Mouse (Mus musculus) neutrophil, adult 5-6 weeks (primary cell): ENCODE measurements around the gene Gm340. TPM values are rescaled to one million over a fixed set of nuclear protein-coding genes. Genes with fewer than 3 reads are reported as not detected.

Experiments used
- ATAC-seq: fragments of 151-379, 151-347 bp; 2 replicates; pipeline ENCODE4 v1.8.0; 2017; ENCODE audit warnings: mild to moderate bottlenecking, moderate TSS enrichment; ENCODE audit not compliant: insufficient number of reproducible peaks, poor library complexity, low FRiP score, severe bottlenecking; ENCODE audit errors: extremely low read depth
- total RNA-seq: library from RNA; stranded (forward); fragments of 200-1000 nt; gene quantifications from 2 replicates; pipeline ENCODE4 v1.2.3, GENCODE M21; 2017

Gene Gm340
- total RNA-seq, result 28.7 and 31.2 TPM in 2 replicates

DNA sequence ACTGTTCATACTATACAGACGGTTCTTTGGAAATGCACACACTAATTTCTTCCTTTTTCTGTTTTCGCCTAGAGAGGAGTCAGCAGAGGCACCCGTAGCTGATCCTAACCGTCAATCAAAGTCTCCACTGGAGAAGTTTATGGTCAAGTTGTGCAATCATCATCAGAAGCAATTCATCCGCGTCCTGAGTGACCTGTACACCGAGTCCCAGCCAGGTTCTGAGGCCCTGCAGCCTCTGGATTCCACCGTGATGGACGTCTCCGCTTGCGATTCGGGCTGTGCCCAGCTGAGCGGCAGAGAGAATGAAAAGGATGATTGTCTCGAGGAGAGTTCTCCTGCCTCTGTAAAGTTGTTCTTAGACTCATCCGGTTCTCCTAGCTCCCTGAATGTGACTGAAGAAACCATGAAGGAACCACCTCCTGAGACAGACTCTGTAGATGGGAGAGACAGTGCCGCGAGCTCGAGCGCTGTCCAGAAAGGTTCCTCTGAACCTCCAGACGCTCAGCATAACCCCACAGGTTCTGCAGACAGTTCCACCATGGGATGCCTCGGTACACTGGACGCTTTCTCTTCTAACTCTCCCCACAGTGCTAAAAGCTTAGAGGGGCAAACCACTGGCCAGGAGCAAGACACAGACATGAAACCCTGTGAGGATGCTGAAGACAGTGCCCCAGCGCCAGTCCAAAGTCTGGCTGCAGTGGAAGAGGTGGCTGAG, at the start of gene Gm340:
Gene Gm340 (plus strand): TSS at position 665 of the 715 bp plus-strand sequence.
- no peak for ATAC-seq

DNA sequence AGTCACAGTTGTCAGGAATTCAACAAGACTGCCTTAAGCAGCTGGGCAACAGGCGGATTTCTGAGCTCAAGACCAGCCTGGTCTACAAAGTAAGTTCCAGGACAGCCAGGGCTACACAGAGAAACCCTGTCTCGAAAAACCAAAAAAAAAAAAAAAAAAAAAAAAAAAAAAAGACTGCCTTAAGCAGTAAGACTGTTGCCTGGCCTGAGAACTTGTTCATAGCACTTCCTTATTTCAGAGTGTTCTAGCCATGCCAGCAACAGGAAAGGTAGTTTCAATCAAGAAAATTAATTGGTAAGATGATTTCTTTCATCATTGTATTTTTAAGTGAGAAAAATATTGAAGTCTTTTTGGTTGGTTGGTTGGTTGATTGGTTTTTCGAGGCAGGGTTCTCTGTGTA, 48.1 kb upstream of the Gm340 start:
- ATAC-seq, result no peak

DNA sequence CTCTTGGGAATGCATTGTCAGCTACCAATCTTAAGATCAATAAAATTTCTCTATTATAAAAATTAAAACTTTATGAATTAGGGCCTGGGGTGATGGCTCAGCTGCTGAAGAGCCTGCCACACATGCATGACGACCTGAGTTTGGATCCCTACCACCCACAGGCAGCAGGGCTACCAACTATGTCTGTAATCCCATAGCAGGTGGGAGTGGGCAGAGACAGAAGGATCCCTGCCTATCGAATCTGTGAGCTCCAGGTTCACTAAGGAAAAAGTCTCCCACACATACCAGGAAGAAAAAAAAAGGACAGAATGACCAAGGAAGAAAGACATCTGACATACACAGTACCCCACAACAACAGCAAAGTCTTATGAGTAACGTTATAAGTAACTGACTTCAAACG, 25.2 kb upstream of the Gm340 start:
- ATAC-seq, result no peak

DNA sequence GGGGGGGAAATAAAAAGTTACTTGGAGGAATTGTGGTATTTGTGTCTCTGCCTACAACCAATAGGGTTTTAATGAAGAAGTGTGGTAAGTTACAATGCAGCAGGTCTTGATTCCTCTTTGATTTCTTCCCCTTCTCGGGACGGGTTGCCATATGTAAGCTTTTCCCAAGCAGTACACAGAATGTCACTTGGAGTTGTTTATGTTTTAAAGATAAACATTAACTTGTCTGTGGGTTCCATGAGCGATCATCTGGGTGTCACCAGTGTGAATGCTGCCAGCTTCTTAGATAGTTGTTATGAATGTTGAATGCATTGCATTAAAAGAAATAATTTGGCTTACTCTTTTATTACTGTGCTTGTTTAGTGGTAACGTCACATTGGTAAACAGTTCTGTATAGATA, 24.7 kb upstream of the Gm340 start:
- no peak for ATAC-seq

- no peak for ATAC-seq
These were observed 23.2 kb upstream of the Gm340 start for GRCm38 (mm10) chr19:41558891-41559486.

DNA sequence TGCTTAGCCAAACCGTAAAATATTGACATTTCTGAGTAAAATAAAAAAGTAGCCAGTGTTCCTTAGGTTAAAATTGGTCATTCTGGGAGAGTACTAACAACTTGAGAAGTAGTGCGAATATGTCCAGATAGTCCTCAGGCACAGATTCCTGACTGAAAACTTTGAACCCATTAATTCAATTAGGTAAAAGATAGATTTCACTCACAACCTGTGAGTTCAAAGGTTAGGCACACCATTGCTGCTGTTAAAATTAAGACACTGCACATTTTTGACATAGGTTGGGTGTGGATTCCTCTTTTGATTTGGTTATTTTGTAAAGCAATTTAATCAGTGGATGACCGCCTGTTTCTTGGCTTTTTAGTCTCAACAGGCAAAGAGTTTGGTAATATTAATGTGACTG, 21.3 kb upstream of the Gm340 start:
- ATAC-seq, result no peak

DNA sequence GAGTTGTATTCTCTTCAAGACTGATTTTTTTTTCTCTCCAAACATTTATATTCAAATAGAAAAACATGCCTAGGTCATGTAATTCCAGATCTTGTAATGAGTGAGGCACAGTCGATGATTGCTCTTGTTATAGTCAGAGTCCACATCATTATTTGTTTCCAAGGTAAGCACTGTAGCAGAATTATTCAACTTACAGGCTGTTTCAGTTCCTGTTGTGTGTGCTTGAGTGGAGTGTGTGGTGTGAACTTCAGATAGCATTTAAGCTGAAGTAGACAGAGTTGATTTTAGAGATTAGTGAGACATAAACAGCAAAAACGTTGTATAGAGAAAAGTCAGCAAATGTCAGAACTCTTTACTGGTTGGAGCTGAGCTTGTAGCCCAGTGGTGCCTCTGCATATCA, 13.4 kb upstream of the Gm340 start:
- ATAC-seq, result no peak

DNA sequence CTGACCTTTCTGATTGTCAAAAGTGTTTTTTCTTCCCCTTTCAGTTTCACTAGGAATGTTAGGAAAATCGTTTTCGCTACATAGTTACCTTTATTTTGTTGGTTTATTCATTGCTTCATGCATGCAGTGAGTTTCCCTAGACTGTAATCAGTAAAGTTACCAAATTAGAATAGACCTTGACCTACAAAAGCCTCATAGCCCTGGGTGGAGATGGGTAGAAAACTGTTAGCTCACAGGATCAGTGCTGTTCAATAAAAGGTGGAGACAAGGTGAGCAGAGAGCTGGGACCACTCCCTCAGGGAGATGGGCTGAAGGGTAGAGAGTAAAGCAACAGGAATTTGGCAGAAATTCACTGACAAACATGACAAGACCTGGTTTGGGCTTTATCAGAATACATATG, 8.5 kb upstream of the Gm340 start:
- ATAC-seq, result no peak

DNA sequence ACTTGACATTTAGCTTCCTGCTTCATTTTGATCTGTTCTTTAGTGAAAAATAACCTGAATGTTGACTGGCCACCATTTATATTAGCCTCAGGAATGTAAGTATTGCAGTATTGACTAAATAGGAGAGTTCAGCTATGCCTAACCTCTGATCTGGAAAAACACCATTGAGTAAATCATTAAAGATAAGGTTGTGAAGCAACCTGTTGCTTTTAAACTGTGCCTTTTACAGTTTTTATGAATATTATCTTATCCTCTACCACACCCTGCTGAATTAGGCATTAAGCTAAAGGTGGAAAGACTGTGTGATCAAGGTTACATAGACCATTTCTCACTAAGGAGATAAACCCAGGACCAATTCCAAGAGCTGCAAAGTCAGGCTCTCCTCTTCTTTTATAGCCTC, 4.6 kb upstream of the Gm340 start:
- no peak for ATAC-seq

DNA sequence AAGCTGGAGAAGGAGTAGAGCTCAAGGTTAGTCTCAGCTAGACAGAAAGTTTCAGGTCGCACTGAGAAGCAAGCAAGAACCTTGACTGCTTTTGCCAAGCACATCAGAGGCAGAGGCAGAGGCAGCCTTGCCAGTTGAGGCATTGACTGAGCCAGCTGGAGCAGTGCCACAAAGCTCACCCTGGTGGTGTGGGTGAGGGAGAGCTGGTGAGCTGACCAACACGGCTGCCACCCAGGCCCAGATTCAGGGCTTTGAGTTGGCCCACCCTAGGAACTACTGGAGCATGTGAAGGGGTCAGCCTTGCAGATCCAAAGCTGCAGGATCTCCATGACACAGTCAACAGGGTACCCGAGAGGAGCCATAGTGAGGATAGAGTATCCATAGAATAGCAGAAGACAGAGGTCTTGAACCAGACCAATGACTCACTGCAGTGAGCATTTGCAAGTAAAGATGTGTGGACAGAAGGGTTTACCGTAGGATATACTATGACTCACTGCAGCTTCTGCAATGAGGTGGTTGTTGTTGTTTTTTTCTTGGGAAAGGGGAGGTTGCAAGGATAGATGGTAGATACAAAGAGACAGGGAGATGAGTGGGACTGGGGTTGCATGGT, 2.8 kb upstream of the Gm340 start:
- no peak for ATAC-seq

DNA sequence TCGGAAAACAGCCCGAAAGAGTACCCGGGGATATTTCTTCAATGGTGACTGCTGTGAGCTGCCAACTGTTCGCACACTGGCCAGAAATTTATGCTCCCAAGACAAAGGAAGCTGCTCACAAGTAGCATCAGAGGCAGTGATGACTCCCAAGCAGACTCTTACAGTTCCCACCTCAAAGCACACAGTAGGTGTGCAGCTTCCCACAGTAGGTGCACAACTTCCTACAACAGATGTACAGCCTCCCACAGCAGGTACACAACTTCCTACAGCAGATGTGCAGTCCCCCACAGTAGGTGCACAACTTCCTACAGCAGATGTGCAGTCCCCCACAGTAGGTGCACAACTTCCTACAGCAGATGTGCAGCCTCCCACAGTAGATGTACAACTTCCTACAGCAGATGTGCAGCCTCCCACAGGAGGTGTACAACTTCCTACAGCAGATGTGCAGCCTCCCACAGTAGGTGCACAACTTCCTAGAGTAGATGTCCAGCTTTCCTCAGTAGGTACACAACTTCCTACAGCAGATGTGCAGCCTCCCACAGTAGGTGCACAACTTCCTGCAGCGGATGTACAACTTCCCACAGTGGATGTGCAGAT, 846 bp downstream of the Gm340 start:
- ATAC-seq, result no peak

DNA sequence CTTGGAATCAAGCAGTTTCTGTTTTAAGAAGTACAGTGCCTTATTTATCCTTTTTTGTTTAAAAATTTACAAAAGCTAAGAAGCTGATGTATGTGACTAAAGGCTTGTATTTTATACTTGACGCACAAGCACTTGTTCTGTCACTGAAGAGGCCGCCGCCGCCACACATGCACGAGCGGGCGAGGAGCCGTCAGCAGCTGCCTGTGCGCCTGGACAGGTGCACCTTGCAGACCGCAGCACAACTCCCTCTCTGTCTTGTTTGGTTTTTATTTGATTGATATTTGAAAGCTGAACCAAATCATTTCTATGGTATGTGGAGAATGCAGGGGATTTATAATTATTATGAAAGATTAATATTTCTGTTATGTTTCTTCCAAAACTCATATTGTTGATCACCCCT, 4.6 kb downstream of the Gm340 start:
- ATAC-seq, result no peak

DNA sequence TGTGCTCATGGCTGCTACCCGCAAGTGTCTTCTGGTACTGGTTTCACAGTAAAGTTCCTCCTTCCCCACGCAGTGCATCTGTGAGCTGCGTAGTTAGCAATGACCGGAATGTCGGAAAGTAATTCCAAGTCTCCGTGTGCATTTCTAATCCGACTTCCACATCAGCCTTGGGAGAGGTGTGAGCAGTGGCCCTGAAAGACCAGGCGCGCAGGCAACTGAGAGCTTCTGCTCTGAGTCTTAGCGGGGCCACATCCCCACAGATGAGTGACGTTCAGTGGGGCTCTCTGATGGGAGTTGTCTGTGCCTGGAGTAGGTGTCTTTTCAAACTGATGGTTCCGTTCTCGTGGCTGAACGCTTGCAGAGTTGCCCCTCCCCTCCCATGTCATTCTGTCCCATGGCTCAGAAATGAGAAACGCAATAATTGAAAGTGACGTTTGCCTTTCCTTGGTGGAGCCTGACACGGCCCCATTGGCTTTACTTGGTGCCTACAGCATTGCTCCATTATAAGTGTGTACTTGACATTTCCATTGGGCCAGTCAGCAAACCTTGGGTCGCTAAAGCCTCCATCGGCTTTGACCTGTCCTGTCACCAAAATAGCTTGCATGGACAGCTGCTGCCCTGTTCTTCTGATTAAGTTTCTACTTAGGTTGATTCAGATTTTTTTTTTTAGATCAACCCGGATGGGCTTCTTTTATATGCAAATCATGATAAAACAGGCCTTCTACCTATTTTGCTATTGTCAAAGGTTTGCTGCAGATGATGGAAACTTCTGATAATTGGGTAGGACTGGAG, 5.5 kb downstream of the Gm340 start:
- no peak for ATAC-seq

DNA sequence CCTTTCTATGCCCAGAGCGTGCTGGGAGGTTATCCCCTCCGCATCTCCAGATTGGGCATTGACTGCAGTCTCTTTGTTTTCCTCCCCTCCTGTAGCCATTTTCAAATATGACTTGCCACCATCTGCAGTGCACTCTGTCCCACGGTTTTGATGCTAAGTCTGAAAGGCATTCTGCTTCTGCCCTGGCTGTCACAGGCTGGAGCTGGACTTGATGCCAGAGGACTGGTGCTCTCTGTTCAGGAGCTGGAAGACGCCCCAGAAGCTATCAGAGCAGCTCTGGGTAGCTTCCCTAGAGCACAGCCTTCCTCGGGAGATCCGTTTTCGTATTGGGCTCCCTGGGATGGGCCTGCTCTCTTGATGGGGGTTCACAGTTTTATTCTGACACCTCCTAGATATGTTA, 6.9 kb downstream of the Gm340 start:
- ATAC-seq, result no peak

- no peak for ATAC-seq
These were observed 7.5 kb downstream of the Gm340 start for GRCm38 (mm10) chr19:41589681-41590080.

GRCm38 (mm10) chr19:41591808-41592207, 9.6 kb downstream of the Gm340 start:
- ATAC-seq, result no peak

DNA sequence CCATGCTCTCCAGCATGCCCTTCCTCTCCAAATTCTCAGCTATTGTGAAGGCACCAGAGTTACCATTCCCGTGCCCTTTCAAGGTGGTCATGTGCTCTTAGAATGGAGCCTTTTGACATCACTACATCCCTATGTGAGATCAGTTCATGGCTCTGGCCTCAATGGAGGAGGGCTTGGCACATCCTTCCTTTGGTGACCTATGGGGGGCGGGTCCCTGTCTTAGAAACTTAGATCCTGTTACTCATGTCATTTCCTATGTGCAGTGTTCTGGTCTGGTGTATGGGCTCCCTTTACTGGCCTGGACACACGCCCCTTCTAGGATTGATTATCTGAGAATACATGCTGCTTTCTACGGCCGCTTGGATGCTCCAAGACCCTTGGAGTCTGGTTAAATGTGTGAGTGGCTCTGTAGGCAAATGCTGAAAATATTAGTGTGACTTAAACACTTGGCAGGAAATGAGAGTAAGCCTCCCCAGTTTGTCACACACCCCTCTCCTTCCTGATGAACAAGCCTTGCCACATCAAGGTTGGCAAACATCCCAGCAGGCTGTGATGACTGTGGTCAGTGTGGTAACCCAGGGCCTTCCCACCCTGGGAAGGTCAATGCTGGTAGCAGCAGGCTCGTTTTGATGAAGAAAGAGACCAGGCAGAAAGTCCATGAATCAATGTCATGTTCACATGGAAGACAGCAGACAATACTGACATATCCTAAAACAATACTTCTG, 15.2 kb downstream of the Gm340 start:
- ATAC-seq, result peak; percentile 36

DNA sequence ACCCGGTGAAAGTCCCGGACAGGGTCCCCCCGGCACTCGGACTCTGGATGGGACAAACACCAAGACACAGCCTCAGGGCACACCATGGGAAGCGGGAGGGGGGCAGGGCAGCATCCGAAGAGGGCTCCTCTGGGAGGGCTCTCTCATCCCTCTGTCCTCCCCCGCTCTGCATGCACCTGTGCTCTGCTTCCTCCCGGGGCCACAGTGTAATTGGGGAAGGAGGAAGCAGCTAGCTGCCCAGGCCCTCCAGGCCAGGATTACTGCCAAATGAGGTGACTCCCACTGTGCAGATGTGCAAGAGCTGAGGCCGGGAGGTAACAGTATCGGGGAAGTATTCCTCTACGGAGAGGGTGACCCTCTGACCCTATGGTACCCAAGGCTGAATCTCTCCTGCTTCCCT, 18.5 kb downstream of the Gm340 start:
- no peak for ATAC-seq
